Mouse (Mus musculus) B cell, adult 2 months (primary cell): ENCODE measurements around the gene Obsl1.
A peak's percentile ranks its signal among the peaks of the same experiment; 100 is the strongest.

Experiments used
- DNase-seq, 2 experiments: peaks; one replicate each; pipeline ENCODE4 v3.0.0; 2022

Gene Obsl1

DNA sequence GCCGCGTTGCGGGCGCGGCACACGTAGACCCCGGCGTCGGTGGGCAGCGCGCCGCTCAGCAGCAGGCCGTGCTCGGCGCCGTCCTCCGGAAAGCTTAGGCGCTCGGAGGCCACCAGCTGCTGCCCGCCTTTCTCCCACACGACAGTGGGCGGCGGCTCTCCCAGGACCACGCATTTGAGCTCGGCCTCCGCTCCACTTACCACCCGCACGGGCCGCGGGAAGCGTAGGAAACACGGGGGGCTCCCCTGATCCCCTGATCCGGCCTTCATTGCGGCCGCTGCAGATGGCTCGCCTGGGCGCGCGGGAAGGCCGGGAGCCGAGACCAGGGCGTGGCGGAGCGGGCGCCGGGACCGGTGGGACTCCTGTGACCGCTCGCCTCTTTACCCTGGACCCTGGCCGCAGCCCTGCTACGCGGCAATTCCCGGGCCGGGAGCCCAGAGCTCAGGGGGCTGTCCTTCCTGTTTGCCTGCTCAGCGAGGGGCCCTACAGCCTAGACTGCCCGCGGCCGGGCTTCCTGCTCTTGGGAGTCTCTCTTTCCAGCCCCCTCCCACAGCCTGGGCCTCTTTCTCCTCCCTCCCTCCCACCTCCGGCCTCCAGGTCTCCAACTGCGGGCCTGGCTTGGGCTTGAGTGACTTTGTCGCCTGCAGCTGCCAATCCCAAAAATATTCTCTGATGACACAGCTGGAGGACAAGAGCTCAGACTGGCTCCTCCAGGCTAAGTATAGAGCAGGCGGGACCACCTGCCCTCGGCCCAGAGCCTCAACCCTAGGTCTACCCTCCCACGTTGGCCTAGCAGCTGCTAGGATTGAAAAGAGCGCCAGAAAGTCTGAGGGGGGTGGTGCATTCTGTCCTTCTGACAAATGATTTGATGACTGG is at the start of gene Obsl1:
TSS of gene Obsl1 (minus strand) at position 497 of the 876 bp plus-strand sequence.
- no peak for DNase-seq

DNA sequence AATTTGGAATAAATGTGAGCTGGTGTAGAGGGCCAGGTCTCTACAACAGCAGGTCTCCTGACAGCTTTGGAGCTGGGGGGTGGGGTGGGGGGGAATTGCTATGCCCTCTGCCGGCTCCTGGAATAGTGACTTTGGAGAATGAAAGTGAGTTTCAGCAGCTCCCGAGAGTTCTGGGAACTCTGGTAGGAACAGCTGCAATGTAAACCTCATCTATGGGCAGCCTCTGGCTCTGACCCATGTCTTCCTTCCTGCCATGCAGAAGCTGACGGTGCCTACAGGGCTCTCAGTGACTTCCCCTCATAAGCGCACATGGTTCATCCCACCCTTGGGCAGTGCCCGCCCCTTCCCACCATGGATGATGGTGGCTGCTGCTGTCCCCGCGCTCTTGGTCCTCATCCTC is 49.4 kb upstream of the Obsl1 start:
- no peak for DNase-seq

- no peak for DNase-seq
Observed at GRCm38 (mm10) chr1:75550586-75550985, 44.3 kb upstream of the Obsl1 start.

- no peak for DNase-seq
Observed at GRCm38 (mm10) chr1:75549289-75550279, 43.3 kb upstream of the Obsl1 start.

DNA sequence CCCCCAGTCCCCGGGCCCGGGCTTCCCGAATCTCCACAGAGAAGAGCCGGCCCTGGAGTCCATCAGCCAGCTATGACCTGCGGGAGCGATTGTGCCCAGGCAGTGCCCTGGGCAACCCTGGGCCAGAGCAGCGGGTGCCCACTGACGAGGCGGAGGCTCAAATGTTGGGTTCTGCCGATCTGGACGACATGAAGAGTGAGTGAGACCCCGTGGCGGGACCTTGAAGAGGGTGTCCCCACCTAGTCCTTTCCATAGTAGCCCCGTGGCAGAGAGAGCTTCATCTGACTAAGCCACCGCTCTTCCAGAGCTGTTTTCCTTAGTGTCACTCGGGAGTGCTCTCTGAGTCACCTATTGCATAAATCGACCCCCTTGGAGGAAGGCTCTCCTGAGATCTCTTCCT is 42.6 kb upstream of the Obsl1 start:
- no peak for DNase-seq

- DNase-seq: no peak
Observed at GRCm38 (mm10) chr1:75548083-75548482, 41.8 kb upstream of the Obsl1 start.

DNA sequence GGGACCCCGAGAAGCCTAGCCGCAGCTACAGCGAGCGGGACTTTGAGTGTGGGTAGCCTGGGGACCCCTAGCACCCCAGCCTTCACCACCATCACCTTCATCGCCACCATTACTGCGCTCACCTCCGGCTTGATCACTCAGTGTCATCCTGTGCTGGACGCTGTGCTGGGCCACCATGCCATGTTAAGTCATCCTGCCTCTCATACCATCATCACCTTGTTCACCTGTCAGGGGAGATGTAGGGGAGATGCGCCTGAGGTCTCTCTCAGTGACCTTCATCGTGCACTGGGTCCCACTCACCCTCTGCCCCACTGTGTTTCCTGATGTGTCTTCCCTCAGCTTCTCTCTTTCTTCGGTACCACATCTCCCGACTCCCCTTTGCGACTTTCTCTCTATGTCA is 41.1 kb upstream of the Obsl1 start:
- DNase-seq: no peak

DNA sequence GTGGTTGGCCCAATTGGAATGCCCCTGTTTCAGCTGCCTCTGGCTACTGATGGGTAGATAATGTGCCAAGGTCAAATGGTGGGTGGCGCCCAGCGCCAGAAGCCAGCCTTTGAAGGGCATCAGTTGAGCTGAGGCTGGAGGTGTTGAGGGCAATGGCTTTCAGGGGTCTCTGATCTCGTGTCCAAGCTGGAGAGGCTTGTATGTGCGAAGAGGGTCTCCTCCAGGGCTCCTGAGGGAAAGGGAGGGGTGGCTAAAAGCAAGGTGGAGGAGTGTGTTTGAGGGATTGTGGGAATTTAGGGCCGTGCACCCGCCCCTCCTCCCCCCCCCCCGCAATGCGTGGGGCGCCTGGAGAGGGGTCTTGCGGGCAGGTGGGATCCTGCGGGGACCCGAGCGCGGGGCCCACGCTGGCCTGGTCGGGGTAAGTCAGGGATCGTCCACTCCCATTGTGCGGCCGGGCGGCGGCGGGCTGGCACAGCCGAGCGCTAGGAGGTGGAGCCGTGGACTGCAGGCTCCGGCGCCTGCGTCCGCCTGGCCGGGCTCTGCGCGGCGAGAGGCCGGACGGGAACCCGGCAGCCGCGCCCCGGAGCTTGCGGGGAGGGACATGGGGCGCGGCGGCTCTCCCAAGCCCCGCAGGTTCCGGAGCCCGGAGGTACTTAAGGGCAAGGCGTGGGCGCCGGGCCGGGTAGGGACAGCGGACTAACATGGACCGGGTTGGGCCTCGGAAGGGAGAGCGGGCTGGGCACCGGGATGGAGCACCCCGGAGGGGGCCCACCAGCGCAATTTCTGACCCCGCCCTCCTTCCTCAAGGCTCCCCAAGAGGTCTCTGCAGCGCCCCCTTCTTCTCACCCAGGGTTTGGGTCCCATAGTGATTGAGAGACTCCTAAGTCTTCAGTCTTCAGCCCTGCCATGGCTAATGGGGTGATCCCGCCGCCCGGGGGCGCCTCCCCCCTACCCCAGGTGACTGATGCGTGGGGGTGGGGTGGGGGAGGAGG is 40.0 kb upstream of the Obsl1 start, which contains the start of gene Slc4a3:
TSS of gene Slc4a3 (plus strand) at position 302 of the 992 bp plus-strand sequence.
- DNase-seq: peak; percentile 37 to 38

DNA sequence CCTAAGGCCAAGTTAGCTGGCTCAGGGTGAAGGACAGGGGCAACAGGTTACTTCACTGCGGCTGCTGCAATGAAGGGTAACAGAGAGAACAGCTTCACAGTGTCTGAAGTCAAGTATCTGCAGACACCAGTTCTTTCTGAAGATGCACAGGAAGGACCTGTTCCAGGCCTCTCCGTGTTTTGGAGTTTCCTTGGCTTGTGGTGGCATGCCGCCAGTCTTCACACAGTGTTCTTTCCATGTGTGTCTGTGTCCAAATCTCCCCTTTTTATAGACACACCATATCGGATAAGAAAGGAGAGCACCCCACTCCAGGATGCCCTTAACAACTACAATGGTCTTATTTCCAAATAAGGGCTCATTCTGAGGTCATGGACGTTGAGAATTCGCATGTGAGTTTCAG is 38.1 kb upstream of the Obsl1 start:
- no peak for DNase-seq

GRCm38 (mm10) chr1:75541496-75541895 is 35.2 kb upstream of the Obsl1 start:
- DNase-seq: no peak

DNA sequence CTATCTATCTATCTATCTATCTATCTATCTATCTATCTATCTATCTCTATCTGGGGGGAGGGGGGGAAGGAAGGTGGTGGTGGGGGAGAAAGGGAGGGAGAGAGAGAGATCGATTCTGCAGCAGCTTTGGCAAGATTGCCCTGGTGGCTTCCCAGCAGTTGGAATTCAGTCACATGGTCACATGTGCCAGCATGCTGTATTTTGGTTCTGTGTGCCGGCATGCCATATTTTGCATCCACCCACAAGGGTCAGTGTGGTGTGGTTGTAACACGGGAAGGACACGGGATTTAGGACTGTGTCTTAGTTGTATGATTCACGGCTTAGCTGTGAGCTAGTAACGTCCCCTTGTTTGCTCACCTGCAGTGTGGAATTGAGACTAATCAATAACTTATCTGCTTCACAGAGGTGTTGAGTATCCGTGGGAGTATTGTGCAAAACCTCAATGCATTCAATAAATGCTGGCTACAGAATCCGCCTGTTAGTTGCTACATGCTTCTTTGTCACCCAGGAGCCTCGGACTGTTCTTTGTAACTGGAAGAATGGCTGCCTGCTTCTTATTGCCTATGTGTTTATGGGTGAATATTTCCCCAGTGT is 32.4 kb upstream of the Obsl1 start:
- no peak for DNase-seq

GRCm38 (mm10) chr1:75537587-75537986 is 31.3 kb upstream of the Obsl1 start:
- DNase-seq: no peak

DNA sequence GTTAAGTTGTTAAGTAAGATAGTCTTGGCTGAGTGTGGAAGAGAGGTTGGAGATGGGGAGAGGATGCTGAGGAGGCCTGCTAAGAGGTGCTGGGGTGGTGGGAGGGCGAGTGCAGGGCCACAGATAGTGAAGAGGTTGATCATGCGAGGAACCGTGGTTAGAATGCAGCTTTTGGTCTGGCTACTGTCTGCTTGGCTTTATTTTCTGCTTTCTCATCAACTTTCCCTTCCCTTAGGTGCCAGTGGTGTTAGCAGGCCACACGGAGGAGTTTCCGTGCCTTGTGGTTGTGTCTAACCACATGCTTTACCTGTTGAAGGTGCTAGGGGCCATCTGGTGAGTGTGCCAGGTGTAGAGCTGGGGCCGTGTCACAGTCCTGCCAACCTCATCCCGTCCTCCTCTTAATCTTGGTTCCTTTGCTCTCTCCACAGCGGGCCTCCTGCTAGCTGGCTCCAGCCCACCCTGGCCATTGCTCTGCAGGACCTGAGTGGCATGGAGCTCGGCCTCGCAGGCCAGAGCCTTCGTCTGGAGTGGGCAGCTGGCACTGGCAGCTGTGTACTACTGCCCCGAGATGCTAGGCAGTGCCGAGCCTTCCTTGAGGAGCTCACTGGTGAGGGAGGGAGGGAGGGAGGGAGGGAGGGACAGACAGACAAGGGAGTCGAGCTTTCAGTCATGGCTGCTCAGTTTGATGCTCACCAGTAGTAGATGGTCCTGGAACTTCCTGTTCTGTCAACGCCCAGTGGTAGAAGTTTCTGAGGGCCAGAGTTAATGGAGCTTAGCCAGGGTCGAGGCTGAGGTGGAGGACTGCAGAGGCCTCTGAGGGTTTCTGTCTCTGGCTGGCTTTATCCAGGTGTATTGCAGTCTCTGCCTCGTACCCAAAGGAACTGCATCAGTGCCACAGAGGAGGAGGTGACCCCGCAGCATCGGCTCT is 27.3 kb upstream of the Obsl1 start:
- no peak for DNase-seq

DNA sequence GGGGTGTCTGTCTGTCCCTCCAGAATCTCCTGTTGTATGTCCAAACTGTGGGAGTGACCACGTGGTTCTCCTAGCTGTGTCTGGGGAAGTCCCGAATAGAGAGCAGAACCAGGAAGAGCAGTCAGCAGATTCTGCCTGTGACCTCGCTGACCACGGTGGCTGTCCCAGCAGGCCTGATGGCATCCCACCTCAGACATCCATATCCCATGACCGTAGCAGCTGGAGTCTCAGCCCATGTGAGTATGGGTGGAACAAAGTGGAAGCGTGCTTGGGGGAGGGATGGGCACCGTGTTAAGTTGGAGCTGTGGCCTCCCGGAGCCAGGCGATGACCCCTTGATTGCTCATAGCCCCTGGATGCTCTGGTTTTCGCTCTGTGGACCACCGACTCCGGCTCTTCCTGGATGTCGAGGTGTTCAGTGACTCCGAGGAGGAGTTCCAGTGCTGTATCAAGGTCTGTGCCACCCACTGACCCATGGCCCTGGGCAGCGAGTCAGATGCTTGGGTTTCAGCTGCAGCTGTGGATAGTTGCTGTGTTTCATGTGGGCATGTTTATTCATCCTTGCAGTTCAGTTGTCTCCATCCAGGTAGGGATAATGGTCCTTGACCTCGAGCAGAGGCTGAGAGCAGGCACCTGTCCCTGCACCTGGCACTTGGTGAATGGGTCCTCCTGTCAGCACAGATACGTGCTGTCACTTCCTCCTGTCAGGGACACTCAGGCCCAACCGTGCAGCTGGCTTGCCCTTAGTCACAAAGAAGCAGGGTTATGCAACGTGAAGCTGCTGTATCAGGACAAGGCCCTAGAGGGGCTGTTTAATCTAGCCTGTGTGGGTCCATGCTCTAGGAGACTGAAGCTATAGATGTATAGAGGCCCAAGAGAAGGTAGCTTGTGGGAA is 26.3 kb upstream of the Obsl1 start:
- no peak for DNase-seq

DNA sequence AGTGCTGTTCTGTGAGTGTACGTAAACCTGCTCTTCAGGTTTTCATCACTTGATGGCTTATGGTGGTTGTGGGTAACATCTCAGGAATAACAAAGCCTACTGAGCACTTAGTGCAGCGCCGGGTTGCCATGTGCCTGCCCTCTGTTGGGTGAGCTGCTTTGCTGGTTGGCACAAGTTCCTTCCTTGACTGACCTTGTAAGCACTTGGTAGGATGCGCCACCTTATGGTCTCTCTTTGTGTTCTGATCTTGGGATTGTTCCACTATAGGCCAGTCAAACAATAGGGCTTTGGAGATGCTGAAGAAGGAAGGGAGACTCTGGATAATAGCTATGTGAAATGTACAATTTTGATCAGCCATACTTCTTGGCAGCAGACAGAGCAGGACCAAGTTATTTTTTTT is 24.3 kb upstream of the Obsl1 start:
- DNase-seq: no peak

GRCm38 (mm10) chr1:75524679-75525078 is 18.4 kb upstream of the Obsl1 start:
- DNase-seq: peak; percentile 89 to 95

DNA sequence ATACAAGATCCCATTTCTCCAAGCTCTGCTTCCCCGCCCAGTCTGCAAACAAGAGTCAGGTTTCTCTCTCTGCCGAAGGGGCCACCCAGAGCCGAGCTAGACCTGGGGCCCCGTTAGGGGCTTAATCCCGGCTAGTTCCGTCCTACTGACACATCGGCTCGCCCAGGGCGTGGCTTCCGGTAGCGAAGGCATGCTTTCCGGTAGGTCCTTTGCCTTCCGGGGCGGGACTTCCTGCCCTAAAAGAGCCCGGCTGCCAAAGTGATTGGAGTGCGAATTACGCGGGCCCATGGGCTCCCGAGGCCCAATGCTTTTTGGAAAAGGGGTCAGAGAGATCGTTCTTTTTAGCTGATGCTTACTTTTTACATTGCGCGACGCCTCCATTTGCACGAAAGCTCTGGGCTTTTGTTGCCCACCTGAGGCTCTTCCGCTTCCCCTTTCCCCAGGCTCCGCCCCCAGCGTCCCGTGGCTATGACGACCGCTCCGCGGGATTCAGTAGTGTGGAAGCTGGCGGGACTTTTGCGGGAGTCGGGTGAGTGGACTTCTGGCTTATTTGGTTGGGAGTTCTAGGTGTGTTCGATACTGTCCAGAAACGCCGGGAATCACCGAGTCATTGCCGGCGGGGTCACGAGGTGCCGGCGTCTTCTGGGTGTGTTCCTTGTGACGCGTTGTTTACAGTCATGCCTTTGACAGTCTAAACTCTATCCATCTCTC is 15.2 kb upstream of the Obsl1 start, which contains the start of gene Stk11ip:
TSS of gene Stk11ip (plus strand) at position 209 of the 711 bp plus-strand sequence.
- peak; percentile 96 for DNase-seq

DNA sequence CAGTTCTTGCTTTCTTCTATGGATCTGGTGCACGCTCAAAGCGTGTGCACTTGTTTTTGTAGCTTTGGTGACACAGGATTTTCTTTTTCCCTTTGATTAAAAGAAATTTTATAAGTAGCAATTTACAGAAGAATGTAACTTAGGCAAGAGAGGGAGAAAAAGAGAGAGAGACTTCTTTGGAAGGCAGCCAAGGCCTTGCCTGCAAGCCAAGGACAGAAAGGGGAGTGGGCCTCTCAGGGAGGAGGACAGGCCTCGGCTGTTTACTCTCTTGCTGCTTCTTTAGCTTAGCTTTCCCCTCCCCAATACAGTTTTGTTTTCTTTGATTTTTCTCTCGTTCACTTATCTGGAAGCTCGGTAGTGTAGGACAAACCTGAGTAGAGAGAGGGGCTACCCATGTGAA is 13.3 kb upstream of the Obsl1 start:
- no peak for DNase-seq

- no peak for DNase-seq
Observed at GRCm38 (mm10) chr1:75518427-75518826, 12.2 kb upstream of the Obsl1 start.
